ENCODE assay signal across 10 mouse cellular contexts in genomic region chr8:114883967-114884366, GRCm38 (mm10).
A peak's percentile ranks its signal among the peaks of the same experiment; 100 is the strongest.
DNase-seq lines count a peak whose midpoint lies in the region; TF ChIP-seq lines count a peak whose summit lies in the region.
"Had no signal": no experiment of that assay in that cellular context is flagged by ENCODE, and none has a peak within 500 bp of the region (broad histone marks: within the 10 kb centered on the region; RNA-seq: fewer than 3 reads in every experiment).

No protein-coding gene starts in this region.

- H3K4me3 ChIP-seq in cortical plate, adult 2 months (ENCODE audit: insufficient read depth, low read length) = no peak overlapping the region

- H3K4me1 ChIP-seq in cortical plate, adult 2 months (ENCODE audit: control insufficient read depth, insufficient read depth, low read length) = no peaks in the 10 kb centered on the region

- TF ChIP-seq CTCF in cortical plate, adult 2 months (IDR thresholded peaks at IDR 0.05; ENCODE audit: extremely low read depth, insufficient read depth, low read length) = peak; percentile 14; the same call in 1 of the 2 replicates

- no peak for TF ChIP-seq POLR2A in cortical plate, adult 2 months (IDR thresholded peaks at IDR 0.05; ENCODE audit: extremely low read depth, insufficient read depth, low read length)

- H3K27ac ChIP-seq in cortical plate, adult 2 months (ENCODE audit: insufficient read depth, low read length) = no peak overlapping the region

- DNase-seq in adrenal gland, postnatal 10 days = peak; percentile 23
- no peak for DNase-seq in adrenal gland, postnatal 14 days
- DNase-seq in kidney, postnatal 4 days = peak; percentile 27 to 31
- no peak for DNase-seq in kidney, adult 8-10 months
- peak; percentile 59 to 66 for DNase-seq in B cell, adult 2 months
- no peak for DNase-seq in urinary bladder, postnatal 10 days (ENCODE audit: low spot score)
- DNase-seq in right cerebral cortex, adult 2 months (ENCODE audit: low spot score in 2 of 2) = no peak
- DNase-seq: adrenal gland, adult 2 months; heart, adult 18-20 months had no signal

Comparison
In these comparisons a context has a peak if more than half of its experiments do, and no peak if none do; other contexts are left out.
1. DNase-seq: peak in adrenal gland, postnatal 10 days (single experiment), kidney, postnatal 4 days (2 of 2) and B cell, adult 2 months (2 of 2); none in adrenal gland, postnatal 14 days (single experiment), kidney, adult 8-10 months (0 of 2), urinary bladder, postnatal 10 days (single experiment) and right cerebral cortex, adult 2 months (0 of 2).